Mouse (Mus musculus) E14TG2a.4 (cell line): ENCODE data around the gene Rpl34.

Source experiments
- H3K27me3 ChIP-seq: 2 replicates; pipeline ENCODE4 v1.6.1; 2014; ENCODE audit warnings: low read length, control low read depth; ENCODE audit not compliant: insufficient read depth
- H3K36me3 ChIP-seq: 2 replicates; pipeline ENCODE4 v1.6.1; 2014; ENCODE audit warnings: low read length, control low read depth; ENCODE audit not compliant: insufficient read depth
- H3K4me1 ChIP-seq: replicated peaks from 2 replicates; pipeline ENCODE4 v1.6.1; 2014; ENCODE audit warnings: low read depth, low read length, control low read depth
- H3K4me3 ChIP-seq: replicated peaks from 2 replicates; pipeline ENCODE4 v1.5.1; 2014; ENCODE audit warnings: mild to moderate bottlenecking, low read length
- H3K9me3 ChIP-seq: 2 replicates; pipeline ENCODE4 v1.6.1; 2014; ENCODE audit warnings: low read length, control low read depth
- CTCF ChIP-seq: conservative IDR thresholded peaks from 2 replicates; pipeline ENCODE4 v1.5.1; 2014; ENCODE audit warnings: low read length
- NANOG ChIP-seq: IDR thresholded peaks from 2 replicates; pipeline ENCODE4 v1.6.1; 2014; ENCODE audit warnings: borderline replicate concordance, low read length, mixed read lengths
- POU5F1 ChIP-seq: IDR thresholded peaks from 2 replicates; pipeline ENCODE4 v1.6.1; 2014; ENCODE audit warnings: low read length, borderline replicate concordance

The Rpl34 gene

DNA sequence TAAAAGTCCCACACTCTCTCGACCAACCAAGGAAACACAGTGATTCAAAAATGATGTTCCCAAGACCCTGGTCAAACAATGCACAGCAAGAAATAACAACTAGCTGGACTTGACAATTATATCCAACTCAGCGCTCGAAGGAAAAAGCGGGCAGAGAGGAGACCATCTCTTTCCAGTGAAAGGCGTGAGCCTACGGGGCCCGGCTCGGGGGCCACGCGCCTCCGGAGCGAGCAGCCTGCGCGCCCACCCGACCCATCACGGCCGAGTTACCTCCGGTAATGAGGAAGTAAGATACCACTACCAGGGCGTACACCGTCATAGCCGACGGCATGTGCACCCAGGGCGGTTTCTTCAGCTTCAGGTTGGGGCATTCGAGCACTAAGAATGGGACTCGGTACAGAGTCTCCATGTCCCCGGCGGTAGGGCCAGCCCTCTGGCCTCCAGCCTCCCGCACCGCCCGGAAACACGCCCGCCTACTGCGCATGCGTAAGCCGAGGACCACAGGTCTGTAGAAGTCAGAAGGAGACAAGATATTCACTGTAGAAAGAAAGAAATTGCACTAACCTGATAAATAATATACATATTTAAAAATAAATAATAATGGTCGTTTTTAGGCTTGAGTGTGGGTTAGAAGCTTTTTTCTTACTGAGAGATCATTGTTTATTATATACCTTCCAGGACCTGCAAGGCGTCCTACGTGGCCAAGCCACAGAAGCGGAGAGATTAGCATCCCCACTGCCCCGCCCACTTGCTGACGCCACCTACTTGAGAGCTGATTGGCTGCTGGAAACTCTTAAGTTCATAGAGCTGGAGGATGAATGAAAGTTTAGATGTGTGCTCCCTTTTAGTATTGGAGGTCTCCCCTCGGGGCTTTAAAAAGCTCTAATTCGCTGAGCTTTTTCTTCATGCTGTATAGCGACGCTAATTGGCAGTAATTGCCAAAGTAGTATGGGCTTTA, 21.0 kb downstream of the Rpl34 start, which contains the start of gene Ostc:
Gene Ostc, minus strand, starts transcription at position 478 of the 958 bp plus-strand sequence.
- TF ChIP-seq CTCF (no peak), NANOG (no peak), POU5F1 (no peak)
- Histone ChIP-seq H3K36me3 (peaks cover 14% of the 10 kb centered on the region), H3K4me1 (peaks cover 16% of the 10 kb centered on the region)

DNA sequence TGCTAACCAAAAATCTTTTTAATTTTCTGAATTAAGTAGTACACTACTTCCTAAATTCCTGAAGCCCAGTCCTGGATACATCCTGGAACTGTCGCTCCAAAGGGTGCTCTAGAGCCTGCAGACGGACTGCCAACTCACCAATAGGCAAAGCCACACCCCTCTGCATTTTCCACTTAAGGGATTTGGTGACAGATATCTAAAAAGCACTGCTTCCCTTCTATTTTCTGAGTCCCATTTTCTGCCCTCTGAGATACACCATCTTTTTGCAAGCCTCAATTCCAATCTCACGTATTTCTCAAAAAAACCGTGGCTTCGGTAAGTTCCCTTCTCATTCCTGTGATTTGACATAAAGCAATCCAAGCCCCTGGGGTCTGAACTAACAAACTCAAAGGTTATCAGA, 21.7 kb downstream of the Rpl34 start:
- Histone ChIP-seq H3K36me3 (peaks cover 21% of the 10 kb centered on the region), H3K27me3 (no peaks in the 10 kb centered on the region), H3K4me3 (peak overlapping the region; percentile 92), H3K4me1 (peaks cover 16% of the 10 kb centered on the region), H3K9me3 (no peaks in the 10 kb centered on the region)
- no peak for TF ChIP-seq NANOG
- TF ChIP-seq CTCF, result no peak
- TF ChIP-seq POU5F1, result no peak

More for the DNA sequence above, 21.0 kb downstream of the Rpl34 start, which contains the start of gene Ostc:
- H3K27me3 ChIP-seq, result no peaks in the 10 kb centered on the region
- H3K4me3 ChIP-seq, result peak within 1 kb of the TSS; percentile 92
- H3K9me3 ChIP-seq, result no peaks in the 10 kb centered on the region

DNA sequence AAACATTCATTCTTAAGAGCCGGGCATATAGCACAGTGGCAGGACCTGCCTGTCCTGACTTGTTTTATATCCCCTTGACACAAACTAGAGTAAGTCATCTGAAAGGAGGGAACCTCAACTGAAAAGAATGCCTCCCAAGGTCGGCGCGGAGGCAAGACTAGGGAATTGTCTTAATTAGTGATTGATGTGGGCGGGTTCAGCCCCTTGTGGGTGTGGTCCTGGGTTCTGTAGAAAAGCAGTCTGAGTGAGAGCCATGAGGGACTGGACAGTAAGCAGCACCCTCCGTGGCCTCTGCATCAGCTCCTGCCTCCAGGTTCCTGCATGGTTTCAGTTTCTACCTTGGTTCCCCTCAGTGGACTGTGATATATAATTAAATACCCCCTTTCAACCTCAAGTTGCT, 27.9 kb downstream of the Rpl34 start:
- Histone ChIP-seq H3K4me1 (peaks cover 36% of the 10 kb centered on the region), H3K4me3 (no peak overlapping the region)
- TF ChIP-seq NANOG (no peak), CTCF (no peak), POU5F1 (no peak)

DNA sequence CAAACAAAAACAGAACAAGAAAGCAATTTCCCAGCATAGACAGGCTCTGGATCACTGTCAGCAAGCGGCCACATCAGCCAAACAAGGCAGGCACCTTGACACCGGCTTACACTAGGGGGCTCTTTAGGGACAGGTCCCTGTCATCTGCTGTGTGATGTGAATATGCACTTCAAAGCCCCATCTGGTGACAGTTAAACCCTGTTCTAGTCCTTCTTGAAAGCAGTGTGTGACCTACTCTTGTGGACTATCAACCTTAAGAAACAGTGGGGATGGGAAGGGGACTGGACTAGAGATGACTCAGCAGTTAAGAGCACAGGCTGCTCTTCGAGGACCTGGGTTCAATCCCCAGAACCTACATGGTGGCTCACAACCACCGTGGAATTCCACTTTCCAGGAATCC, 32.6 kb downstream of the Rpl34 start:
- no peak overlapping the region for H3K4me3 ChIP-seq
- no peaks in the 10 kb centered on the region for H3K9me3 ChIP-seq
- peaks cover 48% of the 10 kb centered on the region for H3K36me3 ChIP-seq
- no peak for TF ChIP-seq CTCF
- TF ChIP-seq POU5F1, result no peak
- no peak for TF ChIP-seq NANOG
- no peaks in the 10 kb centered on the region for H3K27me3 ChIP-seq
- H3K4me1 ChIP-seq, result peaks cover 57% of the 10 kb centered on the region

More for the DNA sequence above, 27.9 kb downstream of the Rpl34 start:
- Histone ChIP-seq H3K36me3 (peaks cover 70% of the 10 kb centered on the region), H3K9me3 (no peaks in the 10 kb centered on the region), H3K27me3 (no peaks in the 10 kb centered on the region)

DNA sequence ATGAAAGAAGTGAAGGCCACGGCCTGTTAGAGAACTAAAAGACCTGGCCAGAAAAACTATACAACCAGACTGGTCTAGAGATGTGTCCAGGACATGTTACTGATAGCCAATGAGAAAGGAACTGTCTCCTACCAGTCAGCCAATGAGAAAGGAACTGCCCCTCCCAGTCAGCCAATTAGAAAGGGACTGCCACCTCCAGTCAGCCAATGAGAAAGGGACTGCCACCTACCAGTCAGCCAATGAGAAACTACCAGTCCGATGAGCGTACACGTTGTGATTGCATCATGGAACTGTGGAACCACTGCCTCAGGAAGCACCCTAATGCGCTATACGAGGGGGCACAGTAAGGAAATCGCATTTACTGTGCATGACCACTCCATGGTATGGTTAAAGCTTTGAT, 35.5 kb downstream of the Rpl34 start:
- Histone ChIP-seq H3K4me1 (peaks cover 66% of the 10 kb centered on the region), H3K9me3 (no peaks in the 10 kb centered on the region), H3K36me3 (peaks cover 21% of the 10 kb centered on the region), H3K4me3 (peak overlapping the region; percentile 49), H3K27me3 (0 out of 2 replicates have a peak, but pooled peaks cover 2% of the 10 kb centered on the region)
- TF ChIP-seq NANOG, result no peak; the same call in 1 of the 2 replicates
- TF ChIP-seq CTCF, result no peak

DNA sequence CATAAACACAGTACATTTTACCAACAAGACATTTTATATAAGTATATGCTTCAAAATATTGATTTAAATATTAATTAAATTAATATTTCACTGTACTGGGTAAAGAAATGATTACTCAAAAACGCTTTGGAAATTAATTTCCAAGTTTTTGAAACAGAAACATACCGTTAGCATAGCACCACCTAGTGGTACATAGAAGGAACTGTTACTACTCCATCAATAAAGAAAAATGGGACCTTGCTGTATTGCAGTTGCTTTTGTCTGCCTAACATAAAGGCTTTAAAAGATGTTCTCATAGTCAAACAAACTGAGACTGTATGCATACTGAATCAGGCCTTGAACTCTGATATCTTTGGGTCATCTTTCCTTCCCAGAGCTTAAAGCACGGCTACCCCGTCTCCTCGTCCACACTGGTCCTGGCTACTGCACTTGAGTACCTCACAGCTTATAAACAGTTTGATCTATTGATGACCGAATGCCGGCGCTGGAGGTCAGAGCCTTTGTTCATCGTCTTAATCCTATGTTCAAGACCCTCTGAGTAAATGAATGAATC, 36.1 kb downstream of the Rpl34 start:
- TF ChIP-seq POU5F1 (no peak), NANOG (no peak), CTCF (peak; percentile 75)
- Histone ChIP-seq H3K4me1 (peaks cover 62% of the 10 kb centered on the region), H3K36me3 (peaks cover 15% of the 10 kb centered on the region), H3K4me3 (no peak overlapping the region), H3K9me3 (no peaks in the 10 kb centered on the region), H3K27me3 (0 out of 2 replicates have a peak, but pooled peaks cover 2% of the 10 kb centered on the region)

DNA sequence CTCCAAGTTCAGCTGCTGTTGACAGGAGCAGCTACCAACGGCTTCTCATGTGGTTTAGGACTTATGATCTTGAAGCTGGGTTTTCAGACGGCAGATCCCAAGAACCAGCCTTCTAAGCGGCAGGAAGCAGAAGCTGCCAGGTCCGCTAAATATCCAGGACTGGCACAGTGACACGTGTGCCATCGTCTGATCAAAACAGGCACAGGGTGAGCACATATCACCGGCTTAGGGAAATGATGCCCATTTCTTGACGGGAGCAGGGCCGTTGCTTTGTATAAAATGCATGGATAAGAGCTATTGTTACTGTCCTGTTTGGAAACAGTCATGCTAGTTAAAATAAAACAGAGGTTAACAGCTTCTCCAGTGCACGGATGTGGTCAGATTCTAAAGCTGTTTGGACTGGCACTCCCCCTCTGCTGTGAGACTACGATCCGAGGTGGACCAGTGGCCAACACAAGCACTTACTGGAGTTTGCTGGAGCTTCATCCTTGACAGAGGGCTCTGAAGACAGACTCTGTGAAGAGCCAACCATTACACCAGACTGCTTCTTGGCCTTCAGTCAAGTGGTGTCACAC, 38.5 kb downstream of the Rpl34 start:
- 0 out of 2 replicates have a peak, but pooled peaks cover 2% of the 10 kb centered on the region for H3K27me3 ChIP-seq
- TF ChIP-seq POU5F1 (no peak), NANOG (no peak), CTCF (no peak)
- H3K4me3 ChIP-seq, result peak overlapping the region; percentile 69
- peaks cover 38% of the 10 kb centered on the region for H3K4me1 ChIP-seq
- no peaks in the 10 kb centered on the region for H3K9me3 ChIP-seq
- H3K36me3 ChIP-seq, result peaks cover 7% of the 10 kb centered on the region; the same call in 1 of the 2 replicates

DNA sequence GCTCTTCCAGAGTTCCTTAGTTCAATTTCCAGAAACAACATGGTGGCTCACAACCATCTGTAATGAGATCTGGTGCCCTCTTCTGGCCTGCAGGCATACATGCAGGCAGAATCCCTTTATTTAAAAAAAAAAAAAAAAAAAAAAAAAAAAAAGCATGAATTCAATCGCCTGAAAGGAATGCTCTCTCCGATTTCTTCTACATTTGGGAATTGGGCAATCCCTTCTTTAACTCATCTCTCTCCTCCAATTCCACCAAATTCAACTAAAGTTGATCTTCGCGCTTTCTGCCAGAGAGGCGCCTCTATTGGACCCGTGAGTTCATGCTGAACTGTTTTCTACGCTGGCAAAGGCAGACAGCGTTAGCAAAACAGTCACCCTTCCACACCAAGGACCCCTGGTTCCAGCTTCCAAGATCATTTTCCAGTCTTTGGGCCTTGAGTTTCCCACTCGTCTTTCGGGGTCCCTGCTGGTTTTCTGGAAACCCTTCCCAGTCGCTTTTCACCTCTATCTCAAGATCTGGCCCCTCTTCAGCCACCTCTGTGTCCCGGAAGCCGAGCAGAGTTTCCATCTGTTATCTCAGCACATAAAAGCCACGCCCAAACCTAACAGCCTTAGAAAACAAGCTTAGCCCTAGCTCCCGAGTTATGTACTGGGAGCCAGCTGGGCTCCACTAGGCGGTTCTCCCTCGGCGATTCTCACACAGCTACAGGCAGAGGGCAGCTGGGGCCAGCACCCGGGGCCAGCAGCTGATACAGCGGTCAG, 39.2 kb downstream of the Rpl34 start:
- TF ChIP-seq POU5F1, result no peak
- TF ChIP-seq CTCF, result peak; percentile 53

More for the DNA sequence above, 39.2 kb downstream of the Rpl34 start:
- H3K4me1 ChIP-seq, result peaks cover 33% of the 10 kb centered on the region
- no peaks in the 10 kb centered on the region for H3K9me3 ChIP-seq
- H3K27me3 ChIP-seq, result 0 out of 2 replicates have a peak, but pooled peaks cover 2% of the 10 kb centered on the region
- H3K36me3 ChIP-seq, result peaks cover under 1% of the 10 kb centered on the region; the same call in 1 of the 2 replicates
- peak overlapping the region; percentile 69 for H3K4me3 ChIP-seq
